Mouse (Mus musculus): ENCODE results near the gene 5730522E02Rik. TPM values are rescaled to one million over a fixed set of nuclear protein-coding genes. Genes with fewer than 3 reads are reported as not detected.

Gene 5730522E02Rik
- polyA plus RNA-seq, 1 experiment from 2014 or later, result 7.3 TPM

DNA sequence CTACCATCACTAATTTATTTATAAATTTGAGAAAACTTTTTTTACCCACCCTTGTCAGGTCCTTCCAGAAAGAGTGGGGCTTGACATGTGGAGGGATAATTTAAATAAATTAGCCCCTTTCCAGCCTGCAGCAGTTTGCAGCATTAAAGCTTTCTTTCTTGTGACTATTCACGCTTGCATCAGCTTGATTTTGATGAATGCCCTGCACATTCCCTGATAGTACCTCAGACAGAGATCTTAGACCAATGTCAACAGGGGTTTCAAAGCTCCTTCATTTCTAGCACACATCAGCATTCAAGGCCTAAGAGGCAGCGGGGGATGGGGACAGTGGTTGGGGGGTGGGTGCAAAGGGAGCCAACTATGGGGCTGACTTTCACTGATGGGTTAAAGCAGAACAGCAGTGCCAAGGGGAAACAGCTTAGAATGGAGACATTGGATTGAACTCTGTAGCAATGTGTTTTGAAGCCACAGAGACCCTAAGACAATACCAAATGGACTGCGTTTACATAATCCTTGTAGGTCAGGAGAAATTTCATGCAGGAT lies 545.9 kb downstream of the 5730522E02Rik start:
- peaks cover 9% of the 10 kb centered on the region for H3K4me1 ChIP-seq (replicated peaks)
- no peaks in the 10 kb centered on the region for H3K36me3 ChIP-seq
- H3K9me3 ChIP-seq, result no peaks in the 10 kb centered on the region
- no peaks in the 10 kb centered on the region for H3K27me3 ChIP-seq (ENCODE audit: insufficient read depth, poor library complexity, severe bottlenecking)
- WGBS, result 60% methylated on average over 3 of the region's 3 CpGs
- H3K27ac ChIP-seq, result no peak overlapping the region
- no peak for DNase-seq (ENCODE audit: low spot score)
- no peak overlapping the region for H3K4me3 ChIP-seq

DNA sequence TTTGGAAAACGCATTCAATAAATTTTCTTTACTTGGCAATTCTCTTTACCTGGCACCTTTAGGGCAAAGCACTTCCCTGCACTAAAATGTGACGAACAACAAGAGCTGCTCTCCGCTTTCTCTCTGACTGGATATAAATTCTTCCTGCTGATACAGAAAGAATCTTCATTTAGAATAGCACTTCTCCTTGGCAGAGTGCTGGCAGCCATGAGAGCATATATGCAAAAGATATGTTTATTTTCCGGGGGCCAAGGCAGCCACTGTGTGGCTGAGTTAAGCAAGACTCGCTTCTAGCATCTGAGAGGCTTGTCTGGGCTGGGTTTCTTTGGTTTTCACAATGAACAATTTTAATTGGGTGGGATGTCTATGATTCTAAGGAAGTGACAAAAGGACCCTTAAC lies 564.3 kb downstream of the 5730522E02Rik start:
- DNase-seq (ENCODE audit: low spot score), result no peak
- Histone ChIP-seq H3K4me1 (replicated peaks) (peaks cover 11% of the 10 kb centered on the region; the same call in 1 of the 2 replicates), H3K9me3 (no peaks in the 10 kb centered on the region), H3K36me3 (no peaks in the 10 kb centered on the region), H3K27ac (no peak overlapping the region), H3K27me3 (ENCODE audit: insufficient read depth, poor library complexity, severe bottlenecking) (0 out of 2 replicates have a peak, but pooled peaks cover 6% of the 10 kb centered on the region), H3K4me3 (no peak overlapping the region)
- WGBS, result 85% methylated on average over 5 of the region's 5 CpGs

DNA sequence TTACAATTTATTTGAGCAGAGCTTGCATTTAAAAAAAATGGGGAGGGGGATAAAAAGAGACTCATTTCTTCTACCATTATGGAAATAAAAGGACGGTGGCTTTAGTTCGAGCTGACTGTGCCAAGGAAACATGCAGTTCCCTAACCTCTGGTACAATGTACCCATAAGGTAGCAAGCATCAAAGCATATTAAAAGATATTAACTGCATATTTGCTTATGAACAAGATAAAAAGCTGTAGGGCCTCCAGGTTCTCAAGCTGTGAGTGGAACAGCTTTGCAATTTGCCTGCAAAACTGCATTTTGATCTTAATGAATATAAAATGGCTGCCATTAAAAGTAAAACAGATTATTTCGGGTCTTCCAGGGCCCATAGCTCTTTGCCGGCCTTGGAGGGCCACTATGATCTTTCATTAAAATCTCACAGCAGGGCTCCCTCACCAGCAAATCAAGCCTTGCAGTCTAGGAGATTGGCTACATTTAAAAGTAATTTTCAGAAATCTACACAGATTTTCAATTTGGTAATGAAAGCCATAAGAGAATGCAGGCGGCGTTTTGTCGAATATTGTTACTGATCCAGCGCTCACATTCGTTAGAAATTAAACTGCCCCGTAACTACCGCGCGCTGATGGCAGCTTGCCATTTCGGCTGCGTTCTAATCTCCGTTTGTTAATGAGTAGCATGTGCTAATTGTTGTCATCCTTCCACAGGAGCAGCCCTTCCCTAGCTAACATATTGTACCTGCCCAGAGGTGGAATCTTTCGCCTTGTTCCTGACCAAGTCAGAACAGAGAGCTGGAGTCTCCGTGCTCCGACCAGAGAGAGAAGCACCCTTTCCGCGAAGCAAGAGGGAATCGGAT lies 565.6 kb downstream of the 5730522E02Rik start:
- Histone ChIP-seq H3K36me3 (no peaks in the 10 kb centered on the region), H3K27me3 (ENCODE audit: insufficient read depth, poor library complexity, severe bottlenecking) (0 out of 2 replicates have a peak, but pooled peaks cover 6% of the 10 kb centered on the region), H3K4me1 (replicated peaks) (peaks cover 11% of the 10 kb centered on the region; the same call in 1 of the 2 replicates), H3K4me3 (peak overlapping the region; percentile 28; the same call in 1 of the 2 replicates), H3K9me3 (no peaks in the 10 kb centered on the region), H3K27ac (no peak overlapping the region)
- no peak for DNase-seq (ENCODE audit: low spot score)
- WGBS, result 53% methylated on average over 22 of the region's 22 CpGs

DNA sequence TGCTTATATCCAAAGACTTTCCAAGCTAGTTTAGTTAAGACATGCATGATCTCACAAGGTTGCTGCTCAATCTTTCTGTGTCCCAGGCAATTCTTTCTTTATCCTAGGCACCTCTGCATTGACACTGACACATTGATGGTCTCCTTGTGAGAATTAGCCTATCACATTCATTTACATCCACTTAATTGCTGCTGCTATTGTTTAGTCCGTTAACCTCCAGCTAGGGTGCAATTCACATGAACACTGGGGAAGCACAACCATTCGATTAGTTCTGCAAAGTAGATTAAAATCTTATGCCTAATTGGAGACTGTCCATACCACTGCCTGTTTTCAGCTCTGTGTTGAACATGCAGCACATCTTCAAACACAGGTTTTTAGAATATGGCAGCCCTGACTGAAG lies 603.7 kb downstream of the 5730522E02Rik start:
- Histone ChIP-seq H3K27me3 (ENCODE audit: insufficient read depth, poor library complexity, severe bottlenecking) (no peaks in the 10 kb centered on the region), H3K4me1 (replicated peaks) (no peaks in the 10 kb centered on the region), H3K9me3 (no peaks in the 10 kb centered on the region), H3K4me3 (no peak overlapping the region), H3K27ac (no peak overlapping the region), H3K36me3 (no peaks in the 10 kb centered on the region)
- 77% methylated on average over 2 of the region's 2 CpGs for WGBS
- no peak for DNase-seq (ENCODE audit: low spot score)

DNA sequence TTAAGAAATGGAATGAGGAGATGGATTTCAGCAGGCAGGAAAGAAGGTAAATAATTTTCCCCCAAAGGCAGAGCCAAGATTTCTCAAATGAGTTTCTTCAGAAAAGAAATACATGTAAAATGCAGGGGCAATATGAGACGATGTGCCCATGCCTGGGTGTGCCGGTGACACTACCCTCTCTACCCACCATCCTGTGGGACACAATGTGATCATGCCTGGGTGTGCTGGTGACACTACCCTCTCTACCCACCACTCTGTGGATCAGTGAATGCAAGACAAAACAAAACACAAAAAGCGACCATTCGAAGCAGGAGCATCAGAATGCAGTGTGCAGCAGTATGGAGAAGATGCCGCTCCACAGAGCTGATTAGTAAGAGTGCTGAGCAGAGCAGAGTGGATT lies 610.5 kb downstream of the 5730522E02Rik start:
- no peaks in the 10 kb centered on the region for H3K9me3 ChIP-seq
- no peak overlapping the region for H3K4me3 ChIP-seq
- H3K27ac ChIP-seq, result no peak overlapping the region
- H3K36me3 ChIP-seq, result no peaks in the 10 kb centered on the region
- WGBS, result 88% methylated on average over 5 of the region's 5 CpGs
- H3K4me1 ChIP-seq (replicated peaks), result no peaks in the 10 kb centered on the region
- no peaks in the 10 kb centered on the region for H3K27me3 ChIP-seq (ENCODE audit: insufficient read depth, poor library complexity, severe bottlenecking)
- DNase-seq (ENCODE audit: low spot score), result no peak

DNA sequence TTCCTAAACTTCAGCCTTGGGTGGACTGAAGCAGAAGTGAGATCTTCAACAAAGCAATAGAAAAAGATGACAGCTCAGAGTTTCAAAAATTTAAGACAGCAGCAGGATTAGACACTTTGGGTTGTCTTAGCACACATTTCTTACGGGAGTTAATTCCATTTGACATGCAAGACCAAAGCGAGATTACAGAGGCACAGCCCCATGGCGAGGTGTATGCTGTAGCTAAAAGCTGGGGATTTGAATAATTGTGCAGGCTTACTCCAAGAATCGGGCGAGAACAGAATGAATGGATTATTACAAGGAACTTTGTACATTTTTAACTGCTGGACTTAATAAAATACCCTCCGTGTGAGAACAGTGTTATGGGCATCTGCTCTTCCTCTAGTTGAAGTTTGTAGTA lies 615.3 kb downstream of the 5730522E02Rik start:
- peaks cover 7% of the 10 kb centered on the region for H3K4me1 ChIP-seq (replicated peaks)
- WGBS, result 74% methylated on average over 6 of the region's 6 CpGs
- H3K36me3 ChIP-seq, result no peaks in the 10 kb centered on the region
- DNase-seq (ENCODE audit: low spot score), result no peak
- no peaks in the 10 kb centered on the region for H3K27me3 ChIP-seq (ENCODE audit: insufficient read depth, poor library complexity, severe bottlenecking)
- no peak overlapping the region for H3K27ac ChIP-seq
- no peaks in the 10 kb centered on the region for H3K9me3 ChIP-seq
- no peak overlapping the region for H3K4me3 ChIP-seq

DNA sequence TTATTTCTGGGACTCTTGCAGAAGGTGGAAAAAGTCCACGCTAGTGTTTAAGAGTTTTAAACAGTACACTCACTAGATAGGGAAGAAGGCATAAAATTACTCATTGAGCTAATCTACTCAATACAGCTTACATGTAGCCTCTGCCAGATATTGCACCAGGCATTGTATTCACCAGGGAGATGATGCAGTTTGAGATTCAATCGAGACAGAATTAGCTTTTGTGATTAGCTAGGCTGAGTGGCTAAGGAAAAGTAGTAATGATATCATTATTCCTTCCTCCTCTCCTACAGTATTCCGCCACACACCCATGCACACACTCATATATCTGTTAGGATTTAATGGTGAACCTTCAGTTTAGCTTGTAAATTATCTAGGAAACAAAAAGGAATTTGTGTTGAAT lies 615.8 kb downstream of the 5730522E02Rik start:
- WGBS, result 85% methylated on average over 3 of the region's 3 CpGs

DNA sequence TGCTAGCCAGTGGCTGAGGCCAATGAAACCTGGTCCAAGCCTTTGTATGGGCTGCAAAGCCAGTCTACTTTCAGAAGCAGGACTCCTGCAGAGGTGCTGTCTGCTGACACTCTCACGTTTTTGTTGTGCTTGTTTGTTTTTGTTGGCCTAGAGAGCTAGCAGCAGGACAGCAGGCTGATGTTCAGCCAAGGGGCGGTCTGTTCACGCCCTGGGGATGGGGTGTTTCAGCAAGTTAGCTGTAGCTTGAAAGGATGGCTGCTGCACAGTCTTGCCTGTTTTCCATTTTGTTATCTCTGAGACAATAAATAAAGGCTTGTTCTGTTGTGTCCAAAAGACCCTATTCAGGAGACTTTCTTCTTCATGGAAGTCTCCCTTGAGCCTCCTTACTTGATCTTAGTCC lies 618.3 kb downstream of the 5730522E02Rik start:
- Histone ChIP-seq H3K4me1 (replicated peaks) (peaks cover 7% of the 10 kb centered on the region), H3K27me3 (ENCODE audit: insufficient read depth, poor library complexity, severe bottlenecking) (no peaks in the 10 kb centered on the region), H3K4me3 (no peak overlapping the region), H3K27ac (peak overlapping the region; percentile 50), H3K36me3 (no peaks in the 10 kb centered on the region), H3K9me3 (no peaks in the 10 kb centered on the region)
- 7% methylated on average over 3 of the region's 3 CpGs for WGBS
- DNase-seq (ENCODE audit: low spot score), result peak; percentile 5

More for the DNA sequence above, 615.8 kb downstream of the 5730522E02Rik start:
- no peaks in the 10 kb centered on the region for H3K9me3 ChIP-seq
- H3K27ac ChIP-seq, result no peak overlapping the region
- DNase-seq (ENCODE audit: low spot score), result no peak
- H3K36me3 ChIP-seq, result no peaks in the 10 kb centered on the region
- peaks cover 7% of the 10 kb centered on the region for H3K4me1 ChIP-seq (replicated peaks)
- H3K4me3 ChIP-seq, result no peak overlapping the region
- no peaks in the 10 kb centered on the region for H3K27me3 ChIP-seq (ENCODE audit: insufficient read depth, poor library complexity, severe bottlenecking)

DNA sequence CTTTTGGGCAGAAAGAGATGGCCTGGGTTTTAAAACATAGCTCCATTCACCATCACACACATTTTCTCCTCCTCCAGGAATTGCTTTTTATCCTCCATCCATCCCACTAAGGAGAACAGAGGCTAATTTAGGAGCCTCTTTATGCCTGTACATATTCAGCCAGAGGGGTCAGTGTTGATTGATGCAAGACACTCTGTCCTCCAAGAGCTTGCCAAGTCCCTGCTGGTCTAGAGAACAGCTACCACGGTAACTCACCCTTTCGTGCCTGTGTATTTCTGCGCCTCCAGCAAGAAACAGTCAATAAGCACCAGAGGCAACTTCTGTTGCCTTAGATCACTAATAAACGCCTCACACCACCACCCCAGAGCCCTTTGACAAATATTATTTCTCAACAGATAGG lies 620.3 kb downstream of the 5730522E02Rik start:
- Histone ChIP-seq H3K27me3 (ENCODE audit: insufficient read depth, poor library complexity, severe bottlenecking) (no peaks in the 10 kb centered on the region), H3K9me3 (no peaks in the 10 kb centered on the region), H3K4me3 (no peak overlapping the region), H3K27ac (no peak overlapping the region), H3K4me1 (replicated peaks) (peaks cover 7% of the 10 kb centered on the region), H3K36me3 (no peaks in the 10 kb centered on the region)
- 78% methylated on average over 4 of the region's 4 CpGs for WGBS
- DNase-seq (ENCODE audit: low spot score), result no peak

DNA sequence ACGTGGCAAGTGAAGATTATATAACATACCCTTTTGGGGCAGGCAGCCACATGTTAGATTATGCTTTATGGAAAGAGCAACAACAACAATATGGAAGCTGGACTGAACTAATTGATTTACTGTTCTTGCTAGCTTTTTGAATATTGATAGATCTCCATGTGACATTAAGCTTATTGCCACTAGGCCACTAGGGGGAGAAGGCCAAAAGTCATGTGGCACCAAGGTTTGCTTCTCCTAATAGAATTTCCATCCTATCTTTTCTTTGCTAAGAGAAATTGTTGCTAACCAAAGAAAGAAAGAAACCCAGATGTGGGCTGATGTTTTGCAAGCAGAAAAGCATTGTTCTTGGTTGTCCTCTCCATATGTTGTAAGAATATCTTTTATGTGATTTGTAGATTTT lies 621.1 kb downstream of the 5730522E02Rik start:
- peaks cover 7% of the 10 kb centered on the region for H3K4me1 ChIP-seq (replicated peaks)
- no peak for DNase-seq (ENCODE audit: low spot score)
- 56% methylated on average over 1 of the region's 1 CpGs for WGBS
- H3K27ac ChIP-seq, result no peak overlapping the region
- H3K27me3 ChIP-seq (ENCODE audit: insufficient read depth, poor library complexity, severe bottlenecking), result no peaks in the 10 kb centered on the region
- no peaks in the 10 kb centered on the region for H3K36me3 ChIP-seq
- H3K9me3 ChIP-seq, result no peaks in the 10 kb centered on the region
- H3K4me3 ChIP-seq, result no peak overlapping the region

DNA sequence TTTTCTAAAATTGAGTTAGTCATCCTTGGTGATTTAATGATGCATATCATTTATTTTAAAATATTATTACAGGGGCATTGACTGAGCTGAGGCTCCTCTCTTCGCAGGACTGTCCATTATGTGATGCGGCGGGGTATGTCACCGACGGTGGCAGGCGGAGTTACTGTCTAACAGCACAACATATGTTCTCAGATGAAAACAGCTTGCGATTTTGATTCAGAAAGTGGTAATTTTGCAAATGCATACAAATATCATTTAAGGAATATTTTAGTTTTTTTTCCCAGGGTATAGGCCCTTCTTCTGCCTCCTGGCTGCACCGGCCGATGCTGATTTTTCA lies 636.5 kb downstream of the 5730522E02Rik start:
- Histone ChIP-seq H3K9me3 (no peaks in the 10 kb centered on the region), H3K4me3 (no peak overlapping the region), H3K4me1 (replicated peaks) (no peaks in the 10 kb centered on the region), H3K27ac (no peak overlapping the region), H3K27me3 (ENCODE audit: insufficient read depth, poor library complexity, severe bottlenecking) (no peaks in the 10 kb centered on the region), H3K36me3 (no peaks in the 10 kb centered on the region)
- WGBS, result 95% methylated on average over 9 of the region's 9 CpGs
- no peak for DNase-seq (ENCODE audit: low spot score)

DNA sequence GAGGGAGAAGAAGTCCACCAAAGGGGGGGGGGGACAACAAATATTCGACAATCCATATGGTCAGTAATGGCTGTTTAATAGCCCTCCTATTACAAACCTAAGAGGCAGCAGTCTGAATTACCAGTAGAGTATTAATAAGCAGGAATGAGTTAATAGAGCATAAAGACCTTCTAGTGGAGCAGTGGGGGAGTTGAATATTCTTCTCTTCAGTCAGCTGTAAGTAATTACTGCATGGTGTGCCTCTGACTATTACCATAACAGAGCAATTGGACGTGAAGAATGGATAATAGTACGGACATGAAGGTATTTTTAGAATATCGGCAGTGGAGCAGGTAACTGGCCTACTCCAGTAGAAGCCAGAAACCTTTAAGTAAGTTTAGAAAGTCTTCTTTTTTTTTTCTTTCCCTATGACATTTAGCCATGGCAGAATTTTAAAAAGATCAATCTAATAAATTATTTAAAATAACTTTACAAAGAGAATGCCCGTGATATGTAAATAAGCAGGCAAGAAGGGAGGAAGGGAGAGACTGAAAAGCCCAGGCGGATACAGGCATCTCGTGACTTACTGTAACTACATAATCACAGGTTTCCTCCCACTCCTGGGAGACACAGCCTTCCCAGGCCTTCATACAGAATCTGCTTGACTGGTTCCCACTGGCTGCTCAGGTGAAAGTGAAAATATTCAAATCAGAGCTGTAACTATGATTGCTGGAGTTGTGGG lies 637.0 kb downstream of the 5730522E02Rik start:
- Histone ChIP-seq H3K36me3 (no peaks in the 10 kb centered on the region), H3K9me3 (no peaks in the 10 kb centered on the region), H3K27me3 (ENCODE audit: insufficient read depth, poor library complexity, severe bottlenecking) (no peaks in the 10 kb centered on the region), H3K4me1 (replicated peaks) (no peaks in the 10 kb centered on the region), H3K4me3 (no peak overlapping the region), H3K27ac (no peak overlapping the region)
- DNase-seq (ENCODE audit: low spot score), result no peak
- 74% methylated on average over 7 of the region's 7 CpGs for WGBS

DNA sequence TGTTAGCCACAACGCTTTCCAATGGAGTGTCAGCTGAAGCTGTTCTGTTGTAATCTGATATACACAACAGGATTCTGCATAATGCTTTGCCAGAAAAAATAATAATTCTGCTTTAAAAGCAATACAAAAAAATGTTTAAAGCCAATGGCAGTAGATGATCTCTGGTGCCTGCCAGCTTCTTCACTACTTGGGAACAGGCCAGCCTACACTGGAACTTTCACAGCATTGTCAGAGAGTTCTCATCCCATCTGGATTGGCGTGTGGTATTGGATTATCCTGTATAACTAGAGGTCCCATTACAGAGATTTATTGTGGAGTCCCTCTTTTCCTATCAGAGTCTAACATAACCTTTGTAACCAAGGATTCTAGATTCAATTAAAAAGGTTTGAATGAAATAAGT lies 639.2 kb downstream of the 5730522E02Rik start:
- no peak overlapping the region for H3K4me3 ChIP-seq
- H3K27ac ChIP-seq, result no peak overlapping the region
- no peaks in the 10 kb centered on the region for H3K9me3 ChIP-seq
- 76% methylated on average over 2 of the region's 2 CpGs for WGBS
- no peak for DNase-seq (ENCODE audit: low spot score)
- H3K36me3 ChIP-seq, result no peaks in the 10 kb centered on the region
- H3K27me3 ChIP-seq (ENCODE audit: insufficient read depth, poor library complexity, severe bottlenecking), result no peaks in the 10 kb centered on the region
- no peaks in the 10 kb centered on the region for H3K4me1 ChIP-seq (replicated peaks)
